Mouse (Mus musculus) central nervous system, embryonic 11.5 days (tissue): ENCODE measurements around the gene Foxd1. TPM values are rescaled to one million over a fixed set of nuclear protein-coding genes. Genes with fewer than 3 reads are reported as not detected.

Experiments
- polyA plus RNA-seq: library from polyadenylated mRNA; depleted of rRNA; stranded (reverse); fragments of >200 nt; gene quantifications from 2 replicates; pipeline ENCODE4 v1.2.3, GENCODE M21; 2012; rRNA removed

The Foxd1 gene
- 13.8 and 14.1 TPM in 2 replicates for polyA plus RNA-seq

DNA sequence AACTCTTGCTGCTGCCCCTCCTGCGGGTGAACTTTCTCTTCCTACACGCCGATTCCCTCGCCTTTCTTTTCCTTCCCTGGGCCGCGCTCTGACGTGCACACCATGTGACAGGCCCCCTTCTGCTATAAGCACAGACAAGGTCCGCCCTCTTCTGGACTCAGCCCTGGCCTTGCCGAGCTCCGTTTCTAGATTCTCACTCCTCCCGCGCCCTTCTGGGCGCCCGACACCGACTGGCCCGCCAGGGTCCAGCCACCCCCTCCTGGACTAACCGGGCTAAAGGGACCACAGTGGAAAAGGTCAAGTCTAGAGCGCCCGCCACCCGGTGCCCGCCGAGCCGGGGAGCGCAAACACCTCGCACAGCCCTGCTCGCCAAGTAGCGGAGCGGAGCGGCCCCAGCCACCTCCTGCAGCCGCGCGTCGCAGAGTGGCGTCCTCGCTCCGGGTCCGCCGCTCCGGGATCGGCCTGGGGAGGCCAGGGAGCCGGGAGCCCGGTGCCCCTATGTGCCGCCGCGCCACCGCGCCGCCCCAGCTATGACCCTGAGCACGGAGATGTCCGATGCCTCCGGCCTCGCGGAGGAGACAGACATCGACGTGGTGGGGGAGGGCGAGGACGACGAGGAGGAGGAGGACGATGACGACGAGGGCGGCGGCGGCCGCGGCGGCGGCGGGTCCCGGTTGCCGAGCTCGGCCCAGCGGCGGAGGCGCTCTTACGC is at the start of gene Foxd1:
Gene Foxd1, plus strand, starts transcription at position 153 of the 712 bp plus-strand sequence.

DNA sequence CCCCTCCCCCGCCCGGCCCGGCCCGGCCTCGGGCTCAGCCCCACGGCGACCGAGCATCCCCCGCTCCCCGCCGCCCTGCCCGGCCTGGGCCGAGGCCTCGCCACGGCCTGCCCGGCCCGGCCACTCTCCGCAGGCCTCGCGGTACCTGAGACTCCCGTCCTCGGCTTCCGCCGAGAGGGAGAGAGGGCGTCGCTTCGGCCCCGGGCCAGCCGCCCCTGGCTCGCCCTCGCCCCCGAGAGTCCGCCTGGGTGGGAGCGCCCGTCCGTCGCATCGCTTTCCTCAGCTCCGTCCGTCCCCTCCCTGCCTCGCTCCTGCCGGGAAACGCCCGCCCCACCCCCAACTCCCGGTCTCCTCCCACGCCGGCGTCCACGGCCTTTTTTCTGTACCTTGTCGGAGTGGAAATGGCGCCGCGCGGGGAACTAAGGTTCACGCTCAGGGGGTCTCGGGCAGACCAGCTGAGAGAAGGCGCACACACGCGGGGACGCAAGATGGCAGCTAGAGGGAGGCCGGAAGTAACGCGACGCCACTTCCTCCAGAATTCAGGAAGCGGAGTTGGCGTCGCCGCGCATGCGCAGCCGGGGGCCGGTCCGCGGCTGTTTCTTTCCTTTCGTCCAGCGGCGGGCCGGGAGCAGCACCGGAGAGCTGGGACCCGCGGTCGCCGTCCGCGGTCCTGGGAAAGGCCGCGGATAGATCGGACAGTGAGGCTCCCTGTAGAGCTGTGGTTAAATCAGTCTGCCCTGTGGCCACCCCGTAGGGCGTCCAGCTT is 37.4 kb upstream of the Foxd1 start, which contains the start of gene Btf3:
Gene Btf3, minus strand, starts transcription at position 527 of the 766 bp plus-strand sequence.

Other genes starting within 250 kb of the Foxd1 start
- gene Arhgef28, start 147.8 kb upstream of the Foxd1 start, polyA plus RNA-seq = 4.7 and 8.4 TPM in 2 replicates
- 21.7 and 25.8 TPM in 2 replicates for gene Utp15, start 91.2 kb upstream of the Foxd1 start, polyA plus RNA-seq
- gene Ankra2, start 91.2 kb upstream of the Foxd1 start, polyA plus RNA-seq = 42.6 and 44.9 TPM in 2 replicates
- gene Gm21976, start 74.4 kb upstream of the Foxd1 start, polyA plus RNA-seq = not detected in 2 replicates
- gene Btf3, start 37.2 kb upstream of the Foxd1 start, polyA plus RNA-seq = 723 and 1,066 TPM in 2 replicates
- gene Gm10320, start 137.8 kb downstream of the Foxd1 start, polyA plus RNA-seq = 0.60 and 0.97 TPM in 2 replicates